Mouse (Mus musculus): Measurements from ENCODE around the gene Papln.

The Papln gene

DNA sequence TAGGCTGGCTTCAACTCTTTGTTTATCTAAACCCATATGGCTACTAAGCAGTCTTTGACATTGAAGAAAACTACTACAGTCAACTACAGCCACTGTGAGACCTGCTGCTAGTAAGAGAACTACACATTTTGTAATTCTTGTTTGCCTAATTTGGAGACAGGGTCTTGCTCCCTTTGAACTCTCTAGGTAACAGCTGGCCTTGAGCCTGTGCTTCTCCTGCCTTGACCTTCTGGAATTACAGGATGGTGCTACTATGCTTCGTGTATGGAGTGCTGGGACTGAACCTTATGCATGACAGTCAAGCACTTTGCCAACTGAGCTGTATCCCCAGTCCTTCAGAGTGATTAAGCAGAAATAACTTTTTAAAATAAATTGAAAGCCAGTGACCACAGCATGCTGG is 53.2 kb downstream of the Papln start:
- ATAC-seq (ENCODE audit: low TSS enrichment) = no peak

DNA sequence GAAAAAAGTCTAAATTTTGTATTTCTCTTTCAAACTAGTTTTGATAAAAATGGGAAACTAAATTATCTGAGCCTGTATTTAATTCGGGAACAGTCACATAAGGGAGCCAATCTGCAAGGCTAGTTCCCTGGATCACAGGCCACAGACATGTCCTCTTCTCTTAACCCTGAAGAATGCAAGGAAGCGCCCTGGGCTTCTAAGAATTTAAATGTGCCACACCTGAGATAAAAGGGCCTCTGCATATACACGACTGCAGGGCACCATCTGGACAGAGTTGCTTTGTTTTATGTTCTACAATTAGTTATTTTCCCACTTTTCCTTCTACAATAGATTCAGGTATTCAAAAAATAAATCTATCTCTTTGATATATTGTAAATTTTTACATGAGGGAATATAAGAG is 67.0 kb downstream of the Papln start:
- no peak for ATAC-seq (ENCODE audit: low TSS enrichment)

- ATAC-seq (ENCODE audit: low TSS enrichment) = no peak
Observed at GRCm38 (mm10) chr12:83833979-83834378, 70.5 kb downstream of the Papln start.

GRCm38 (mm10) chr12:83841409-83842190 is 78.2 kb downstream of the Papln start:
- peak; percentile 59; the same call in 1 of the 2 replicates for ATAC-seq (ENCODE audit: low TSS enrichment)

All from frontal cortex, adult (tissue).